Mouse (Mus musculus) cerebellum, adult 2 months (tissue): ENCODE measurements around the gene Rapgef5. TPM values are rescaled to one million over a fixed set of nuclear protein-coding genes. Genes with fewer than 3 reads are reported as not detected.

Source experiments
- DNase-seq, 2 experiments: peaks; one replicate each; pipeline ENCODE4 v3.0.0; 2021
- H3K27ac ChIP-seq: fragments of 200-500 bp; 2 replicates; pipeline ENCODE4 v1.5.1; 2012; ENCODE audit warnings: low read length, control low read depth, inconsistent platforms; ENCODE audit not compliant: insufficient read depth
- H3K27me3 ChIP-seq: fragments of 200-500 bp; 2 replicates; pipeline ENCODE4 v1.6.1; 2012; ENCODE audit warnings: inconsistent platforms, mild to moderate bottlenecking, low read length, moderate library complexity; ENCODE audit not compliant: control insufficient read depth, insufficient read depth
- H3K4me1 ChIP-seq: fragments of 200-500 bp; 2 replicates; pipeline ENCODE4 v1.6.1; 2011; ENCODE audit warnings: low read length; ENCODE audit not compliant: control insufficient read depth, insufficient read depth
- H3K4me3 ChIP-seq: fragments of 200-500 bp; replicated peaks from 2 replicates; pipeline ENCODE3; 2011; ENCODE audit warnings: mild to moderate bottlenecking, low read depth, low read length, control low read depth; ENCODE audit not compliant: insufficient read depth
- CTCF ChIP-seq: fragments of 200-500 bp; IDR thresholded peaks from 2 replicates; pipeline ENCODE4 v1.5.1; 2011; ENCODE audit warnings: low read depth, mild to moderate bottlenecking, control low read depth, low read length, moderate library complexity, borderline replicate concordance; ENCODE audit not compliant: insufficient read depth
- POLR2A ChIP-seq: fragments of 200-500 bp; IDR thresholded peaks from 2 replicates; pipeline ENCODE4 v1.6.1; 2011; ENCODE audit warnings: low read length, control low read depth, borderline replicate concordance; ENCODE audit not compliant: insufficient read depth
- WGBS: fragments of 180-500 bp; shearing (Covaris S2); methylation state at CpG from one replicate; pipeline ENCODE4 v1.1.7; 2018; 5-methylcytosine and 5-hydroxymethylcytosine counted together
- polyA plus RNA-seq: library from polyadenylated mRNA; depleted of rRNA; stranded (reverse); fragments of >200 nt; gene quantifications from 2 replicates; pipeline ENCODE4 v1.2.3, GENCODE M21; 2012

The Rapgef5 gene
- polyA plus RNA-seq, 1 experiment: 26.7 TPM

- TF ChIP-seq CTCF (no peak), POLR2A (no peak)
Observed at GRCm38 (mm10) chr12:117720794-117721747, 204.8 kb downstream of the Rapgef5 start.

GRCm38 (mm10) chr12:117721748-117722150, 205.5 kb downstream of the Rapgef5 start:
- 37% methylated on average over 6 of the region's 6 CpGs for WGBS
- H3K4me3 ChIP-seq: no peak overlapping the region

More at GRCm38 (mm10) chr12:117720794-117721747, 204.8 kb downstream of the Rapgef5 start:
- 44% methylated on average over 14 of the region's 14 CpGs for WGBS
- Histone ChIP-seq H3K4me3 (no peak overlapping the region), H3K27ac (no peak overlapping the region), H3K4me1 (no peaks in the 10 kb centered on the region), H3K27me3 (no peaks in the 10 kb centered on the region)
- no peak for DNase-seq

GRCm38 (mm10) chr12:117725011-117725410, 208.7 kb downstream of the Rapgef5 start:
- Histone ChIP-seq H3K4me1 (no peaks in the 10 kb centered on the region), H3K4me3 (no peak overlapping the region), H3K27me3 (no peaks in the 10 kb centered on the region), H3K27ac (no peak overlapping the region)
- TF ChIP-seq CTCF (no peak), POLR2A (no peak)
- WGBS: 97% methylated on average over 4 of the region's 4 CpGs
- no peak for DNase-seq

More at GRCm38 (mm10) chr12:117721748-117722150, 205.5 kb downstream of the Rapgef5 start:
- no peaks in the 10 kb centered on the region for H3K4me1 ChIP-seq
- H3K27me3 ChIP-seq: no peaks in the 10 kb centered on the region
- no peak overlapping the region for H3K27ac ChIP-seq
- TF ChIP-seq CTCF (no peak), POLR2A (no peak)
- no peak for DNase-seq

- TF ChIP-seq CTCF (no peak), POLR2A (no peak)
- WGBS: 92% methylated on average over 8 of the region's 8 CpGs
Observed at GRCm38 (mm10) chr12:117727481-117728177, 211.3 kb downstream of the Rapgef5 start.

GRCm38 (mm10) chr12:117728178-117728611, 211.9 kb downstream of the Rapgef5 start:
- no peaks in the 10 kb centered on the region for H3K27me3 ChIP-seq
- TF ChIP-seq POLR2A (no peak), CTCF (no peak)
- no peaks in the 10 kb centered on the region for H3K4me1 ChIP-seq
- WGBS: 45% methylated on average over 3 of the region's 3 CpGs
- H3K27ac ChIP-seq: no peak overlapping the region
- DNase-seq: no peak
- H3K4me3 ChIP-seq: no peak overlapping the region

More at GRCm38 (mm10) chr12:117727481-117728177, 211.3 kb downstream of the Rapgef5 start:
- no peak for DNase-seq
- no peaks in the 10 kb centered on the region for H3K4me1 ChIP-seq
- no peaks in the 10 kb centered on the region for H3K27me3 ChIP-seq
- no peak overlapping the region for H3K4me3 ChIP-seq
- no peak overlapping the region for H3K27ac ChIP-seq

GRCm38 (mm10) chr12:117733611-117734010, 217.3 kb downstream of the Rapgef5 start:
- no peak for DNase-seq
- Histone ChIP-seq H3K27me3 (no peaks in the 10 kb centered on the region), H3K27ac (no peak overlapping the region), H3K4me3 (no peak overlapping the region), H3K4me1 (no peaks in the 10 kb centered on the region)
- TF ChIP-seq POLR2A (no peak), CTCF (no peak)

- WGBS: 92% methylated on average over 3 of the region's 3 CpGs
- H3K27me3 ChIP-seq: no peaks in the 10 kb centered on the region
- H3K27ac ChIP-seq: no peak overlapping the region
- no peak for DNase-seq
- H3K4me3 ChIP-seq: no peak overlapping the region
- TF ChIP-seq POLR2A: no peak
- no peak for TF ChIP-seq CTCF
- H3K4me1 ChIP-seq: no peaks in the 10 kb centered on the region
Observed at GRCm38 (mm10) chr12:117736130-117736529, 219.9 kb downstream of the Rapgef5 start.

- Histone ChIP-seq H3K27ac (no peak overlapping the region), H3K4me3 (no peak overlapping the region), H3K4me1 (no peaks in the 10 kb centered on the region), H3K27me3 (no peaks in the 10 kb centered on the region)
- no peak for TF ChIP-seq CTCF
- no peak for TF ChIP-seq POLR2A
- 33% methylated on average over 2 of the region's 2 CpGs for WGBS
- DNase-seq: no peak
Observed at GRCm38 (mm10) chr12:117736928-117737327, 220.6 kb downstream of the Rapgef5 start.
